Mouse (Mus musculus): ENCODE data around the gene Atoh1. TPM values are rescaled to one million over a fixed set of nuclear protein-coding genes. Genes with fewer than 3 reads are reported as not detected.

Gene Atoh1
- total RNA-seq (2021): not detected

GRCm38 (mm10) chr6:64728499-64729198 is at the start of gene Atoh1:
Gene Atoh1 (plus strand): TSS chr6:64729125.
- DNase-seq: peak; percentile 52

- peak; percentile 42 for DNase-seq
Observed at GRCm38 (mm10) chr6:64683974-64684373, 45.0 kb upstream of the Atoh1 start.

GRCm38 (mm10) chr6:64684973-64685372 is 44.0 kb upstream of the Atoh1 start:
- DNase-seq: peak; percentile 11

- DNase-seq: no peak
Observed at GRCm38 (mm10) chr6:64688181-64688944, 40.6 kb upstream of the Atoh1 start.

GRCm38 (mm10) chr6:64694688-64695087 is 34.2 kb upstream of the Atoh1 start:
- no peak for DNase-seq

GRCm38 (mm10) chr6:64703659-64704058 is 25.3 kb upstream of the Atoh1 start:
- DNase-seq: peak; percentile 6

- DNase-seq: no peak
Observed at GRCm38 (mm10) chr6:64727751-64728403, 1.0 kb upstream of the Atoh1 start.

GRCm38 (mm10) chr6:64729231-64730011 is 496 bp downstream of the Atoh1 start:
- peak; percentile 31 for DNase-seq

GRCm38 (mm10) chr6:64730030-64730429 is 1.1 kb downstream of the Atoh1 start:
- DNase-seq: no peak

- DNase-seq: no peak
Observed at GRCm38 (mm10) chr6:64730506-64731020, 1.6 kb downstream of the Atoh1 start.

- no peak for DNase-seq
Observed at GRCm38 (mm10) chr6:64731126-64731525, 2.2 kb downstream of the Atoh1 start.

GRCm38 (mm10) chr6:64731621-64732320 is 2.8 kb downstream of the Atoh1 start:
- DNase-seq: no peak

GRCm38 (mm10) chr6:64733311-64733710 is 4.4 kb downstream of the Atoh1 start:
- no peak for DNase-seq

- DNase-seq: peak; percentile 16
Observed at GRCm38 (mm10) chr6:64734441-64735320, 5.8 kb downstream of the Atoh1 start.

- no peak for DNase-seq
Observed at GRCm38 (mm10) chr6:64736317-64736716, 7.4 kb downstream of the Atoh1 start.

GRCm38 (mm10) chr6:64742915-64743489 is 14.1 kb downstream of the Atoh1 start:
- no peak for DNase-seq

- no peak for DNase-seq
Observed at GRCm38 (mm10) chr6:64754515-64754914, 25.6 kb downstream of the Atoh1 start.

GRCm38 (mm10) chr6:64763901-64764300 is 35.0 kb downstream of the Atoh1 start:
- DNase-seq: no peak

- no peak for DNase-seq
Observed at GRCm38 (mm10) chr6:64773430-64773829, 44.5 kb downstream of the Atoh1 start.

Data from heart, postnatal 4 days (tissue).